Mouse (Mus musculus): ENCODE data around the gene Lrrc8d. TPM values are rescaled to one million over a fixed set of nuclear protein-coding genes. Genes with fewer than 3 reads are reported as not detected.

Gene Lrrc8d
- polyA plus RNA-seq, 1 experiment from 2014 or later = 34.6 TPM

DNA sequence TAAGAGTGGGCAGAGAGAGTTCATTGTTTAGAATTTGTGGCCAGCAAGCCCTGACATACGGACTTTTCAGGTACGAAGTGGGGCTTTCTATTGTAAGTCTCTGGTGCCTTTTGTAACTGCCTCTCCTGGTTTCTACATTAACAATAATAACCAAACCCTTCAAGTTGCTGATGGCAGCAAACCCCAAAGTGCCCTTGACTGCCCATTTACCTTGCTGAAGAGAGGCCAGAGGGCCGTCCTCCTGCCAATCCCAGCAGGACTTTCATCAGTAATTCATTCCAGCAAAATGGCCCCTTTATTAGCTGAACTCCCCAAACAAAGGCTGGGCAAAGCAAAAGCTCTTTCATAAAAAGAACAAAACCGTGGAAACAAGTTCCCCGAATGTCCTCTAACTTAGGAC, 118.6 kb downstream of the Lrrc8d start:
- ATAC-seq (replicated peaks; ENCODE audit: low FRiP score, low read depth) (no peak), DNase-seq (ENCODE audit: low spot score) (no peak)
- Histone ChIP-seq H3K27ac (0 out of 2 replicates have a peak overlapping the region, but pooled peaks have one; percentile 36), H3K27me3 (ENCODE audit: insufficient read depth, low read length) (no peaks in the 10 kb centered on the region), H3K9me3 (replicated peaks; ENCODE audit: low read length) (0 out of 2 replicates have a peak, but pooled peaks cover 2% of the 10 kb centered on the region), H3K9ac (ENCODE audit: low read depth, low read length) (no peak overlapping the region), H3K4me1 (replicated peaks; ENCODE audit: insufficient read depth, low read length) (peaks cover 6% of the 10 kb centered on the region; the same call in 1 of the 2 replicates), H3K36me3 (ENCODE audit: insufficient read depth, low read length) (peaks cover 11% of the 10 kb centered on the region), H3K4me3 (replicated peaks; ENCODE audit: low read depth, low read length) (no peak overlapping the region), H3K4me2 (ENCODE audit: low read length) (no peak overlapping the region)
- 71% methylated on average over 5 of the region's 5 CpGs for WGBS
- no peak for TF ChIP-seq CTCF (IDR thresholded peaks at IDR 0.05; ENCODE audit: low read depth)

DNA sequence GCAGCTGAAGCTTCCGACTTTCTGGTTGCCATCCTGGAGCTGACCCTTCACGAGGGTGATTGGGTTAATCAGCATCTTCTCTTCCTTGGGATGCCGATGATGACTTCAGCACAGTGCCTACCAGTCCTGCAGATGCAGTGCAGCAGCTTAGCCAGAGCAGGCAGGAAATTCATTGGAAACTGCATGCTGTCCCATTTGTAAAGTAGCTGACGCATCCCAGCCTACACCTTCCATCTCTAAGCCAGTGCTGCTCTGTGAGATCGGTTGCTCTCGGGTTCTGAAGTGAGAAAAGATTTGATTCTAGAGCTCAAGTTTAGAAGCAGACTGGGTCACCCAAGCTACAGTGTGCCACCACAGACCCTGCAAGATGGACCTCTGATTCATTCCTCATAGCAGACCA, 121.6 kb downstream of the Lrrc8d start:
- DNase-seq (ENCODE audit: low spot score) = no peak
- Histone ChIP-seq H3K36me3 (ENCODE audit: insufficient read depth, low read length) (no peaks in the 10 kb centered on the region), H3K27ac (no peak overlapping the region), H3K4me3 (replicated peaks; ENCODE audit: low read depth, low read length) (no peak overlapping the region), H3K4me2 (ENCODE audit: low read length) (no peak overlapping the region), H3K9ac (ENCODE audit: low read depth, low read length) (no peak overlapping the region), H3K9me3 (replicated peaks; ENCODE audit: low read length) (no peaks in the 10 kb centered on the region), H3K4me1 (replicated peaks; ENCODE audit: insufficient read depth, low read length) (peaks cover 10% of the 10 kb centered on the region; the same call in 1 of the 2 replicates), H3K27me3 (ENCODE audit: insufficient read depth, low read length) (no peaks in the 10 kb centered on the region)
- TF ChIP-seq CTCF (IDR thresholded peaks at IDR 0.05; ENCODE audit: low read depth) = no peak
- 83% methylated on average over 6 of the region's 6 CpGs for WGBS
- ATAC-seq (replicated peaks; ENCODE audit: low FRiP score, low read depth) = no peak

DNA sequence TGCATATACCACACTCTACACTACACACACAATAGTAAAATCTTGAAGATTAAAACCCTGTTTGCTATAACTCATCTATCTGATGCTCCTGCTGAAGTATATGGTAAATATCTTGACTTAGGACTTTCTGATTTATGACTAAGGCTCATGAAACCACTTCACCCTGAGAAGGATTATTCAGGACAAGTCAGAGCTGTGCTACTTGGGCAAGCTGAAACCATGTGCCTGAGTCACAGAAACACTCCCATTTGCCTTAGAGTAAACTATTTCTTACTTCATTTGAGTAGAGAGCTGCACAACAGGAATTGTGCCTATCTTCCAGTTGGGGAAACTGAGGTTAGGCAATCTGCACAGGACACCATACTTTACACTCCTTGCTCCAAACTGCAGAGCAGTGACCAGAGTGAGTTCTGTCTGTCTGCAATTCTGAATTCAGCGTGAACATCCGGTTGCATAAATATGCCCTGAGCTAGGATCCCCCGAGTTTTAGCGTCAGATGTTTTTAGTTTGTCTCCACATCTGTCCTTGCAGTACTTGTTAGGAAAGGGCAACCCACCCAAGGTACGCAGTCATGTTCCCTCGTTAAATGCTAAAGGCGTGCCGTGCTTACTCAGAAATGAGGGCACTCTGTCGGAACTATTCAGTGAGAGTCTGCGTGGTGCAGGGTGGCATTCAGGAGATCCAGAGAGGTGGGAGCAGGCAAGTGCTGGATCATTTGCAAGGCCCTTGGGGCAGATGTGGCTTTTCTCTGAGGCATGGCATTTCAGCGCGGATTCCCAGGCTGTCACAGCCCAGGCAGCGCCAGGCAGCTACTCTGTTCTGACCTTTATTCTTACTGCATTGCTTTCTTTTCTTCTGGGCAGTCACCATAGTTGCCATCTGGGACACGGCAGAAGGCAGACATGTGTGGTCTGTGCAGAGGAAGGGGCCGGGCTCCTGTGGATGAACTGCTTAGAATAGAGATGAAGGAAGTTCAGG, 123.0 kb downstream of the Lrrc8d start:
- H3K4me1 ChIP-seq (replicated peaks; ENCODE audit: insufficient read depth, low read length) = peaks cover 10% of the 10 kb centered on the region; the same call in 1 of the 2 replicates
- H3K27me3 ChIP-seq (ENCODE audit: insufficient read depth, low read length) = no peaks in the 10 kb centered on the region
- ATAC-seq (replicated peaks; ENCODE audit: low FRiP score, low read depth) (0 out of 2 replicates have a peak, but pooled peaks have one; percentile 17), DNase-seq (ENCODE audit: low spot score) (no peak)
- 54% methylated on average over 15 of the region's 15 CpGs for WGBS
- H3K27ac ChIP-seq = no peak overlapping the region
- H3K4me2 ChIP-seq (ENCODE audit: low read length) = no peak overlapping the region
- no peak for TF ChIP-seq CTCF (IDR thresholded peaks at IDR 0.05; ENCODE audit: low read depth)
- H3K9ac ChIP-seq (ENCODE audit: low read depth, low read length) = no peak overlapping the region
- no peaks in the 10 kb centered on the region for H3K36me3 ChIP-seq (ENCODE audit: insufficient read depth, low read length)
- H3K4me3 ChIP-seq (replicated peaks; ENCODE audit: low read depth, low read length) = no peak overlapping the region
- H3K9me3 ChIP-seq (replicated peaks; ENCODE audit: low read length) = no peaks in the 10 kb centered on the region

DNA sequence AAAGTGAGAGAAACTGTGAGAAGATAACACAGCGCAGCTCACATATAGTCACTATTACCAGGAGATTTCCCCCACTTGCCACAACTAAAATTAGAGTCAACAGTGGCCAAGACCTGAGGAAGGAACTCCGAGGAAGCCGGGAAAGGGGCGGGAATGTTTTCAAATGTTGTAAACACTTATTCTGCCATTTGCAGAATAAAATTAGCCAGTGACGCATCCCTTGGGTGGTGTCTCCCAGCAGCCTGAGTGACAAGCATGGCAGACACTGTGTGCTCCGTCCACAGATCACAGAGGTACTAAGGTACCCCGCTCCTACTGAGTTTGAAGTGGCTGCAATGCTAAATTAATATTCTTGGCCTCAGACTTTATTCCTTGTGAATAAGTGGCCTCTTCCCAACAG, 124.5 kb downstream of the Lrrc8d start:
- TF ChIP-seq CTCF (IDR thresholded peaks at IDR 0.05; ENCODE audit: low read depth) = no peak

DNA sequence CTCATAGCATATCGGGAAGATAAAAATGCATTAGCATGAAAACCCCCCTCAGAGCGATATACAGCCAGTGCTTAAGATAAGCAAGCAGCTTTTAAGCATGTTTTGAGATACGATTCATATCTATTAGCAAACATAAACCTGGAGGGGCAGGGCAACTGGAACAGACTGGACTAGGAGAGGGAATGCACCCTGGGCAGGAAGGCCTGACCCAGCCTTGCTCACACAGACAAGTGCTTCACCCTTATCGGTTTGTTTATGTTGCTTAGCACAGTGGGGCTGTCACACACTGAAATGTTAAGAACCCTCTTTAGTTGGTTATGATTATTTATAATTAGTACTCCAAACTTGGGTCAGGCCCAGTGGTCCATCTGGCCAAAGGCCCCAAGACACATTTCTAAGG, 125.1 kb downstream of the Lrrc8d start:
- Histone ChIP-seq H3K36me3 (ENCODE audit: insufficient read depth, low read length) (no peaks in the 10 kb centered on the region), H3K4me3 (replicated peaks; ENCODE audit: low read depth, low read length) (no peak overlapping the region), H3K9me3 (replicated peaks; ENCODE audit: low read length) (no peaks in the 10 kb centered on the region), H3K9ac (ENCODE audit: low read depth, low read length) (no peak overlapping the region), H3K27me3 (ENCODE audit: insufficient read depth, low read length) (no peaks in the 10 kb centered on the region), H3K27ac (no peak overlapping the region), H3K4me2 (ENCODE audit: low read length) (no peak overlapping the region), H3K4me1 (replicated peaks; ENCODE audit: insufficient read depth, low read length) (0 out of 2 replicates have a peak, but pooled peaks cover 4% of the 10 kb centered on the region)
- DNase-seq (ENCODE audit: low spot score) = no peak
- 61% methylated on average over 4 of the region's 4 CpGs for WGBS
- ATAC-seq (replicated peaks; ENCODE audit: low FRiP score, low read depth) = no peak
- TF ChIP-seq CTCF (IDR thresholded peaks at IDR 0.05; ENCODE audit: low read depth) = no peak

More for the DNA sequence above, 124.5 kb downstream of the Lrrc8d start:
- Histone ChIP-seq H3K4me3 (replicated peaks; ENCODE audit: low read depth, low read length) (no peak overlapping the region), H3K4me2 (ENCODE audit: low read length) (no peak overlapping the region), H3K36me3 (ENCODE audit: insufficient read depth, low read length) (no peaks in the 10 kb centered on the region), H3K9ac (ENCODE audit: low read depth, low read length) (no peak overlapping the region), H3K27me3 (ENCODE audit: insufficient read depth, low read length) (no peaks in the 10 kb centered on the region), H3K9me3 (replicated peaks; ENCODE audit: low read length) (no peaks in the 10 kb centered on the region), H3K27ac (no peak overlapping the region), H3K4me1 (replicated peaks; ENCODE audit: insufficient read depth, low read length) (0 out of 2 replicates have a peak, but pooled peaks cover 4% of the 10 kb centered on the region)
- WGBS = 70% methylated on average over 7 of the region's 7 CpGs
- ATAC-seq (replicated peaks; ENCODE audit: low FRiP score, low read depth) = no peak
- no peak for DNase-seq (ENCODE audit: low spot score)

DNA sequence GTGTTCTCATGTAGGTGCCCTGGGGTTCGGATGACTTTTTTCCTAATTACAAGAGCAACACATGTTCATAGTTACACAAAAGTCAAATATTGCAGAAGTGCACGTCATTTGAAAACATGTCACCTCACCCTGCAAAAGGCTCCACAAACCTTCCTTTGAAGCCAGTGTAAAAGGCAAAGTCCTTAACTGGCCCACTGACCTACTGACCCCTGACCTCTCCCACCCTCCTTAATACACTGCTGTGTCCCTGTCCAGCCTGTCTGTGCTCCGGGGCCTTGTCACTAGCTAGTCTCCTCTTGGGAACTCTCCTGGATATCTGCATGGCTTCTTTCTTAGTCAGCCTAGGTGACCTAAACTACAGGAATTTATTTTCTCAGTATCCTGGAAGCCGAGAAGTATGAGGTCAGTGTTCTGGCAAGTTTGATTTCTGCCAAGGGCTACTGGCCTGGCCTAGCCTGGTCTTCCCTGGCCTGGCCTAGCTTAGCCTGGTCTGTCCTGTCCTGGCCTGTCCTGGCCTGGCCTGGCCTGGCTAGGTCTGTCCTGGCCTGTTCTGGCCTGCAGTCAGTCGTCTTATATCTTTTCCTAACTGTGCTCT, 127.2 kb downstream of the Lrrc8d start:
- Histone ChIP-seq H3K9ac (ENCODE audit: low read depth, low read length) (no peak overlapping the region), H3K4me1 (replicated peaks; ENCODE audit: insufficient read depth, low read length) (0 out of 2 replicates have a peak, but pooled peaks cover 4% of the 10 kb centered on the region), H3K36me3 (ENCODE audit: insufficient read depth, low read length) (no peaks in the 10 kb centered on the region), H3K4me2 (ENCODE audit: low read length) (no peak overlapping the region), H3K27me3 (ENCODE audit: insufficient read depth, low read length) (no peaks in the 10 kb centered on the region), H3K9me3 (replicated peaks; ENCODE audit: low read length) (no peaks in the 10 kb centered on the region), H3K4me3 (replicated peaks; ENCODE audit: low read depth, low read length) (no peak overlapping the region), H3K27ac (no peak overlapping the region)
- no peak for TF ChIP-seq CTCF (IDR thresholded peaks at IDR 0.05; ENCODE audit: low read depth)
- no peak for DNase-seq (ENCODE audit: low spot score)
- WGBS = 71% methylated on average over 5 of the region's 5 CpGs
- ATAC-seq (replicated peaks; ENCODE audit: low FRiP score, low read depth) = no peak
